Mouse (Mus musculus) embryonic facial prominence, embryonic 12.5 days (tissue): ENCODE measurements around the gene Sbp. TPM values are rescaled to one million over a fixed set of nuclear protein-coding genes. Genes with fewer than 3 reads are reported as not detected.
"Not testable (repeated sequence)": the region's sequence is repeated elsewhere in the genome, so short reads cannot be mapped to it uniquely, and the experiment has no call there.

ENCODE experiments used
- ATAC-seq: fragments of 200-750 bp; cut with Nextera tagmentation; 2 replicates; pipeline ENCODE4 v1.8.0; 2017; ENCODE audit not compliant: insufficient number of reproducible peaks, insufficient read depth, low FRiP score, low TSS enrichment
- H3K27ac ChIP-seq: fragments of 300-500 bp; sonication (generic); 2 replicates; pipeline ENCODE4 v1.5.1; 2016; ENCODE audit warnings: mild to moderate bottlenecking
- H3K27me3 ChIP-seq: fragments of 300-500 bp; sonication (generic); 2 replicates; pipeline ENCODE4 v1.6.1; 2016; ENCODE audit warnings: mild to moderate bottlenecking, moderate library complexity
- H3K36me3 ChIP-seq: fragments of 300-500 bp; sonication (generic); 2 replicates; pipeline ENCODE4 v1.6.1; 2016; ENCODE audit warnings: mild to moderate bottlenecking
- H3K4me1 ChIP-seq: fragments of 300-500 bp; sonication (generic); 2 replicates; pipeline ENCODE4 v1.6.1; 2016
- H3K4me2 ChIP-seq: fragments of 300-500 bp; sonication (generic); replicated peaks from 2 replicates; pipeline ENCODE4 v1.6.1; 2016; ENCODE audit warnings: mild to moderate bottlenecking, moderate library complexity
- H3K4me3 ChIP-seq: fragments of 300-500 bp; sonication (generic); 2 replicates; pipeline ENCODE4 v1.5.1; 2016; ENCODE audit warnings: mild to moderate bottlenecking
- H3K9ac ChIP-seq: fragments of 300-500 bp; sonication (generic); 2 replicates; pipeline ENCODE4 v1.6.1; 2016; ENCODE audit warnings: mild to moderate bottlenecking, moderate library complexity
- H3K9me3 ChIP-seq: fragments of 300-500 bp; sonication (generic); 2 replicates; pipeline ENCODE4 v1.6.1; 2016; ENCODE audit warnings: mild to moderate bottlenecking, moderate library complexity
- WGBS: fragments of 180-500 bp; shearing (Covaris S2); methylation state at CpG from one replicate; pipeline ENCODE4 v1.1.7; 2016; 5-methylcytosine and 5-hydroxymethylcytosine counted together
- polyA plus RNA-seq: library from polyadenylated mRNA; unstranded; fragments of >200 nt; fragmentation: Nextera tagmentation; extraction: Ambion mirVana; gene quantifications from 2 replicates; pipeline ENCODE4 v1.2.1, GENCODE M21; 2016

The Sbp gene
- not detected in 2 replicates for polyA plus RNA-seq

DNA sequence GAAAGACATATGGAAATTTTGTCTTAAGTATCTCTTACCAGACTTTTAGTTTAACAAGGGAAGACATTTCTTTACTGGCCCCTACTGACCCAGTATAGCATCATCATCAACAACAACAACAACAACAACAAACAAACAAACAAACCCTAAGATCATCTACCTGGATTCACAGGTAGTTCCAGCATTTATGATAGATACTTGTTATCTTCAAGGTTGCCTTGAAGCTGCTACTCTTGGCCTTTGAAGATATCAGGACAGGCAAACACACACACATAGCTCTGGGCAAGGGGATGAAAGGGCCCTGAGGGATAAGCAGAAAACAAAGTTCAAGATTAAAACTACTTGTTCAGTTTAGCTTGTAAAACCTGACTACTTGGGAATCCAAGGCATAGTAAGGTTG, at the start of gene Sbp:
Gene Sbp, plus strand, starts transcription at position 301 of the 400 bp plus-strand sequence.
- H3K9me3 ChIP-seq = no peaks in the 10 kb centered on the region
- no peaks in the 10 kb centered on the region for H3K4me1 ChIP-seq
- no peak within 1 kb of the TSS for H3K9ac ChIP-seq
- H3K36me3 ChIP-seq = no peaks in the 10 kb centered on the region
- no peak within 1 kb of the TSS for H3K4me3 ChIP-seq
- H3K27me3 ChIP-seq = no peaks in the 10 kb centered on the region
- H3K4me2 ChIP-seq = no peak within 1 kb of the TSS
- H3K27ac ChIP-seq = no peak within 1 kb of the TSS
- ATAC-seq = no peak

DNA sequence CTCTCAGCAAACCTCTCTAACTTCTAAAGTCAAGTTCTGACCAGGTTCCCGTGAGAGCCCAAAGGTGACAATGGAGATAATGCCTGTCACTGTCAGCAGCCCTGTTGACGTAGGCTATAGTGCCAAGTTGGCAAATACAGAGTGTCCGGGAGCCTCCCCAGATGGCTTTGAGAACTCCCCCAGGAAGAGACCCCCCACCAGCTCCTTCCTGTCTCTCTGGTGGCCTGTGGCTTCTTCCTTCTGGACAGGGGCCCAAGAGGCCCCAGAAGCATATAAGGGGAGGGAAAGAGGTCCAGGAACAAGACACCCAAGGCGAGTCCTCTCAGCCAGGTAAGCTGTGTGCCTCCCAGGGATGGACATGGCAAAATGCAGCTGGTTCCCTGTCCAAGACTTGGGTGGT, 24.3 kb upstream of the Sbp start, which contains the start of gene Dcpp3:
Gene Dcpp3, plus strand, starts transcription at position 301 of the 400 bp plus-strand sequence.
- H3K4me3 ChIP-seq, H3K27me3 ChIP-seq, H3K36me3 ChIP-seq, H3K9ac ChIP-seq, H3K4me1 ChIP-seq, H3K9me3 ChIP-seq, H3K27ac ChIP-seq, H3K4me2 ChIP-seq, ATAC-seq: not testable (repeated sequence)
- whole genome bisulfite sequencing = 77% methylated on average over 4 of the region's 4 CpGs

DNA sequence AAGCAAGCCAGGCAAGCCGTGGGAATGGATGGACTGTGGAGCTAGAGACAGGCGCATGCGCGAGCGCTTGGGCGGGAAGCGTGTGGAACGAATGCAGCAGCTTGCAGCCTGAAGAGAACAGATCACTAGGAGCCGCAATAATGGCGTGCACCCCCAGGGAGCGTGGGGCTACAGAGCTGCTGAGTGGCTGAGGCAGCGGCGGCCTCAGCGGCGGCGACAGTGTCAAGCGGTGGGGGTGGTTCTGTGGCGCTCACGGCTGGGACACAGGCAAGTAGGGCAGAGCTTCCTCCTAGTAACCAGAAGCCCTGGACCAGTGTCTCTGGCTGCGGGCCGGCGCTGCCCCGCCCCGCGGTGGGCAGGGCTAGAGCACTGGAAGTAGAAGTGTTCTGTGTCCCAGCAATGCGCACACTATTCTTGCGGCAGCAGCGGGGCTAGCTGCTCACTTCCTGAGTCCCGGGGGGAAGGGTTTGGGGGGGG, 16.9 kb upstream of the Sbp start:
- ATAC-seq = peak; percentile 98
- H3K9ac ChIP-seq = peak overlapping the region; percentile 65
- no peaks in the 10 kb centered on the region for H3K9me3 ChIP-seq
- 1% methylated on average over 29 of the region's 29 CpGs for WGBS
- H3K36me3 ChIP-seq = no peaks in the 10 kb centered on the region
- peak overlapping the region; percentile 95 for H3K27ac ChIP-seq
- peak overlapping the region; percentile 72 for H3K4me2 ChIP-seq
- H3K4me3 ChIP-seq = peak overlapping the region; percentile 50
- H3K27me3 ChIP-seq = no peaks in the 10 kb centered on the region
- peaks cover 8% of the 10 kb centered on the region; the same call in 1 of the 2 replicates for H3K4me1 ChIP-seq

DNA sequence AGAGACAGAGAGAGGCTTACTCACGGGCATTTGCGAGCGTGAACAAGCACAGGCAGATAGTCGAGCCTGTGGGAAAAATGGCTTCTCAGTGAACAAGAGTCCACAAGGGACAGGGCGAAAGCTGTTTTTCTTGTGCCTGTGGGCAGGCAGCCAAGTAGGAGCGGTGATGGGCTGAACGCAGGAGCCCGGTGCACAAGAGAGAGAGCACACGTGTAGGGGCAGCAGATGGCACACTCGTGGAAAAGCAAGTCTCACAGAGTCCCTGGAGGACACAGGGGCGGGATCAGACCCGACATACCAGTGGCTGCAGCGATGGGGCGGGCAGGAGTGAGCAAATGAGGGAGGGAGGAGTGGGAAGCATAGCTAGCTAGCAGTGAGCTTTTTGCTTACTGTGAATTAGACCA, 16.4 kb upstream of the Sbp start:
- WGBS = under 1% methylated on average over 14 of the region's 14 CpGs
- ATAC-seq = peak; percentile 78
- H3K27ac ChIP-seq = peak overlapping the region; percentile 95
- peaks cover 8% of the 10 kb centered on the region; the same call in 1 of the 2 replicates for H3K4me1 ChIP-seq
- H3K4me2 ChIP-seq = peak overlapping the region; percentile 72
- H3K9ac ChIP-seq = peak overlapping the region; percentile 65
- no peaks in the 10 kb centered on the region for H3K9me3 ChIP-seq
- no peaks in the 10 kb centered on the region for H3K27me3 ChIP-seq
- H3K36me3 ChIP-seq = no peaks in the 10 kb centered on the region
- peak overlapping the region; percentile 50 for H3K4me3 ChIP-seq

DNA sequence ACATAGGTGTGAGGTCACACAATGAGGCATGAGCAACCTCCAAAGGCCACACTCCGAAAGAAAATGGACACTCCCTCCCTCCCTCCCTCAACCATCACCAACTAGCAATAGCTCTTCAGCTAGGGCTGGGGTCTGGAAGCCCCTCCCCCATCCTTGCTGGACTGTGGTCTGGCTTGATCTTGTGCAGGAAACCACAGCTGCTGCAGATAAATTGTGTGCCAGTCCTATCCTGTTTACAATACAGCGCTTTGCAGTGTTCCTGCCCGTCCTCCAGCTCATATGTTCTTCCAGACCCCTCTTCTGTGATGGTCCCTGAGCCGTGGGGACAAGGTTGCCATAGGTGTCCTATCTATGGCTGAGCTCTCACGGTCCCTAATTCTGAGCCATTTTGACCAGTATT, 10.3 kb upstream of the Sbp start:
- H3K36me3 ChIP-seq = no peaks in the 10 kb centered on the region
- no peak overlapping the region for H3K27ac ChIP-seq
- no peaks in the 10 kb centered on the region for H3K4me1 ChIP-seq
- H3K4me2 ChIP-seq = no peak overlapping the region
- WGBS = 82% methylated on average over 5 of the region's 5 CpGs
- no peak overlapping the region for H3K4me3 ChIP-seq
- H3K27me3 ChIP-seq = no peaks in the 10 kb centered on the region
- no peaks in the 10 kb centered on the region for H3K9me3 ChIP-seq
- ATAC-seq = no peak
- no peak overlapping the region for H3K9ac ChIP-seq

DNA sequence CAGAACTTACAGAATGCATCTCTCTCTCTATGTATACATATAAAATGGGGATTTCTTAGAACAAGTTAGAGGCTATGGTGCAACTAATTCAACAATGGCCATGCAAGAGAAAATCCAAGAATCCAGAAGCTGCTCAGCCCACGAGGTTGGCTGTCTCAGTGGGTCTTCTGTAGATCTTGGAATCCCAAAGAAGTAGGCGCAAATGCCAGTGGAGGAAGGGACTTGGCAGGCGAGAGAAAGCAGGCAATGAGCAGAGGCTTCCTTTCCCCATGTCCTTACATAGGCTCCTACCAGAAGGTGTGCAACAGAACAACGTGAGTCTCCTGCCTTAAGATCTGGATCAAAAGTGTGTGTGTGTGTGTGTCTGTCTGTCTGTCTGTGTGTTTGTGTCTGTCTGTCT, 6.0 kb downstream of the Sbp start:
- 73% methylated on average over 4 of the region's 4 CpGs for WGBS
- H3K4me1 ChIP-seq, ATAC-seq, H3K4me3 ChIP-seq, H3K4me2 ChIP-seq, H3K9me3 ChIP-seq, H3K27me3 ChIP-seq, H3K9ac ChIP-seq, H3K27ac ChIP-seq, H3K36me3 ChIP-seq: not testable (repeated sequence)

DNA sequence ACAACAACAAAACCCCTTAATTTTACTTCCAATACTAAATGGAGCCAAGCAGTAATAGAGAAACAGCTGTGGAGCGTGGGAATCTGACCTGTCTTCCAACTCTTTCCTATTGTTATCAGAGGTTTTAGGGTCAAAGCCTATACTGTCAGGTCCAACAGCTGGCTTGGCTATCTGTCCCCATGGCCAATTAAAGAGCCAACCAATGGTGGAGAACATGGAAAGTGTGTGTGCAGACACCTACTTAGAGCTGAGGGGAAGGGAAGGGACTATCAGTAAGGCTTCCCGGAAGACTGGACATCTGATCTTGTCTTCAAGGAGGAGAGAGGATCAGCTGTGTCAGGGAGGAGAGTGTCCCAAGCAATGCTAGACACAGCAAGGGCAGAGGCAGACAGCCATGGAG, 7.6 kb downstream of the Sbp start:
- WGBS = 78% methylated on average over 2 of the region's 2 CpGs

DNA sequence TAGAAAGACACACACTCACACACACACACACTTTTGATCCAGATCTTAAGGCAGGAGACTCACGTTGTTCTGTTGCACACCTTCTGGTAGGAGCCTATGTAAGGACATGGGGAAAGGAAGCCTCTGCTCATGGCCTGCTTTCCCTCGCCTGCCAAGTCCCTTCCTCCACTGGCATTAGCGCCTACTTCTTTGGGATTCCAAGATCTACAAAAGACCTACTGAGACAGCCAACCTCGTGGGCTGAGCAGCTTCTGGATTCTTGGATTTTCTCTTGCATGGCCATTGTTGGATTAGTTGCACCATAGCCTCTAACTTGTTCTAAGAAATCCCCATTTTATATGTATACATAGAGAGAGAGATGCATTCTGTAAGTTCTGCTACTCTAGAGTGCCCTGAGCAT, 9.4 kb downstream of the Sbp start:
- not testable (repeated sequence) for H3K27ac ChIP-seq, H3K9me3 ChIP-seq, H3K36me3 ChIP-seq, H3K4me1 ChIP-seq, H3K27me3 ChIP-seq, H3K4me2 ChIP-seq, H3K4me3 ChIP-seq, ATAC-seq, H3K9ac ChIP-seq
- WGBS = 74% methylated on average over 4 of the region's 4 CpGs

More for the DNA sequence above, 7.6 kb downstream of the Sbp start:
- no peak for ATAC-seq
- no peaks in the 10 kb centered on the region for H3K4me1 ChIP-seq
- no peak overlapping the region for H3K9ac ChIP-seq
- no peaks in the 10 kb centered on the region for H3K36me3 ChIP-seq
- H3K4me2 ChIP-seq = no peak overlapping the region
- no peak overlapping the region for H3K27ac ChIP-seq
- no peaks in the 10 kb centered on the region for H3K9me3 ChIP-seq
- H3K4me3 ChIP-seq = no peak overlapping the region
- H3K27me3 ChIP-seq = no peaks in the 10 kb centered on the region

DNA sequence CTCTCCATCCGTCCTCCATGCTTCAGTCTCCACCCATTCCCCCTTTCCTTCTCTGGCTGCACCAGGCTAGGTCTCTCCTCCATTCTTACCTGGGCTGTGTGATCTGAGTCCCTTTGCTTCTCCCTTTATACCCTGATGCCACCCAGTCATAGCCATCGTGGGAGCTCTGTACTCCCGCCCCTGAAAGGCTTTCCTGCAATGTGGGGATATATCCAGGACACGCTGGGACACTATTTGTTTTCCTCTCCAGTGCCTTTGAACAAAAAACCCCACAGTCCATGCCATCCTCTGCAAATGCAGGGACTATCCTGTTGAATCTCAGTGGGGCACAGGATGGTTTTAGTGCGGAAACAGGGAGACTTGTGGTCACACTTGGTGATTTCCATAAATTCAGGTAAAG, 13.7 kb downstream of the Sbp start, which contains the start of gene Sbpl:
Gene Sbpl, minus strand, starts transcription at position 101 of the 400 bp plus-strand sequence.
- Histone ChIP-seq H3K4me2 (no peak within 1 kb of the TSS), H3K4me1 (no peaks in the 10 kb centered on the region), H3K9me3 (no peaks in the 10 kb centered on the region), H3K27me3 (no peaks in the 10 kb centered on the region), H3K9ac (no peak within 1 kb of the TSS), H3K4me3 (no peak within 1 kb of the TSS), H3K27ac (no peak within 1 kb of the TSS), H3K36me3 (no peaks in the 10 kb centered on the region)
- no peak for ATAC-seq
- 80% methylated on average over 5 of the region's 5 CpGs for WGBS

DNA sequence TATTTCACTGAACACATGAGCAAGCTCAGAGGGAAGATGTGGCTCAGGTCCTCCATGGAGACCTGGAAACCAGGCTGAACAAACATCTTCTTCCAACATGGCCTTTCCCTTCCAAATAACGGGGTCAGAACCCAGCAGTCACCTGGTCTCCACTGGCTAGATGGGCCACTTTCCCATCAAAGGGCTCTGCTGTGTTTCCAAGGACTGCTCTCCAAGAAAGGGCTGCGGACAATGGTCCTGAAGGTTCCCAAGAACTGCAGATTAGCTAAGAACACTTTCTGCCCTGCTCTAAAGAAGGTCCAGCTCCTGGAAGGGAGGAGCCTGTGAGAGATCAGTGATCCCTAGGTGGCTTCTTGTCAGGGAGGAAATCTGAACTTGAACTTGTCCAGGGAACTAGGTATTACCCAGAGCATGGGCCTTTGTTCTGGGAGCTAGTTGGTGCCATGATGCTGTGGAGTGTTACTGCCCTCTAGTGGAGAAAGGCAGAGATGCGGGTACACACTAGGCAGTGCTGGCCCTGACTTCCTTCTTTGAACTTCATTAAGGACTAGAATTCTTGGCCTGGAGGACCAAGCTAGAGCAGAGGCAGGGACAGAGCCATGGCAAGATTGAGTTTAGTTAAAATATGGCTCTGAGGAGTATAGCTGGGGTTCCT, 18.7 kb downstream of the Sbp start:
- no peaks in the 10 kb centered on the region for H3K27me3 ChIP-seq
- H3K4me2 ChIP-seq = no peak overlapping the region
- WGBS = 38% methylated on average over 3 of the region's 3 CpGs
- H3K36me3 ChIP-seq = no peaks in the 10 kb centered on the region
- H3K4me1 ChIP-seq = no peaks in the 10 kb centered on the region
- H3K4me3 ChIP-seq = no peak overlapping the region
- no peaks in the 10 kb centered on the region for H3K9me3 ChIP-seq
- no peak overlapping the region for H3K9ac ChIP-seq
- H3K27ac ChIP-seq = no peak overlapping the region
- ATAC-seq = peak; percentile 84

DNA sequence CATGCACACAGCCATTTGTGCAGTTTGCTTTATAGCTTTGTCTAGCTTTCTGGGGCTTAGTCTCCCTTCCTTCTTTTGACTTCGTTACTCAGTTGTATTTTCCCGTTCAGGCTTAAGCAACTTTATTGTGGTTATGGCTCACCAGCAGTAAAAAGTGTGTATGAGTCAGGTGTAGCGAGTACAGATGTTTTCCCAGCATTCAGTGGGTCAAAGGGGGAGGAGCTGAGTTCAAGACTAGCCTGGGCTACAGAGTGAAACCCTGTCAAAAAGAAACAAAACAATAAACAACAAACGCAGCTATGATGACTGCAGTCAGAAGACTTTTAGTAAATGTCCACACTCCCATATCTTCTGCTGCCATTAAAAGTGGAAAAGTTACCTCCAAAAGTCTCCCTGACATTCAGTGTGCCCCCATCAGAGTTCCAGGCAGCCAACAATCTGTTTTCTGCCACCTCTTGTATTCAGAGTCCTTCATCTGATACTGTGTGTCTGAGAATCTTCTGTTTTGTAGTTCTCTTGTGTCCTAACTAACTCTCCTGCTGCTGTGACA, 20.2 kb downstream of the Sbp start:
- H3K4me1 ChIP-seq = no peaks in the 10 kb centered on the region
- H3K4me3 ChIP-seq = no peak overlapping the region
- no peak overlapping the region for H3K9ac ChIP-seq
- no peaks in the 10 kb centered on the region for H3K36me3 ChIP-seq
- no peak overlapping the region for H3K27ac ChIP-seq
- no peak for ATAC-seq
- no peak overlapping the region for H3K4me2 ChIP-seq
- WGBS = 64% methylated on average over 4 of the region's 4 CpGs
- H3K27me3 ChIP-seq = no peaks in the 10 kb centered on the region
- H3K9me3 ChIP-seq = no peaks in the 10 kb centered on the region

DNA sequence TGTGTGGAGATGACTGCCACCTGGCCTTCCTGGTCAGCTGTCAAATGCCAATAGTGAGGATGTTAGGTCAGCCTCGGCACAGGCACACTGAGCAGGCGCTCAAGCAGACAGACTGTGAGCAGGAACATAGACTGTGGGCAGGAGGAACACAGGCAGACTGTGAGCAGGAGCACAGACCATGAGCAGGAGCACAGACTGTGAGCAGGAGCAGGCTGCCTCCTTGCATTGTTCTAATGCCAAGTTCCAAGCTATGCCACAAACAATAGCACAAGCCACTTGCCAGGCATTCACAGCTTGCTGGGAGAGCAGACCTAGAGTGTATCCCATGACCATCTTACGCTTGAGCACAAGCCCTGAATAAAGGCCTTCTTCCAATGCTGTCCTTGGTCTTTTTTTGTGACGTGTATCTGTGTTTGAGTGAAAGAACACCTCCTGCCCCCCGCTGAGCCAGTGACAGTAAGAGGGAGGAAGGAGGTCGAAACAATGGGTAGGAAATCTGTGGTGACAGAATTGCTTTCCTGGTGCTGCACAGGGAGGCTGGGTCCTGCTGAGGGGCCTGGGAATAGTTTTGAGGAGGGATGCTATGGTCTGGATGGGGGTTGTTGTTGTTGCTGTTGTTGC, 24.4 kb downstream of the Sbp start:
- Histone ChIP-seq H3K9me3 (no peaks in the 10 kb centered on the region), H3K4me1 (no peaks in the 10 kb centered on the region), H3K27ac (no peak overlapping the region), H3K9ac (peak overlapping the region; percentile 19; the same call in 1 of the 2 replicates), H3K27me3 (no peaks in the 10 kb centered on the region), H3K4me3 (no peak overlapping the region), H3K36me3 (no peaks in the 10 kb centered on the region), H3K4me2 (no peak overlapping the region)
- no peak for ATAC-seq
- 36% methylated on average over 6 of the region's 6 CpGs for WGBS
